Mouse (Mus musculus) liver, embryonic 14.5 days (tissue): ENCODE data around the gene Hmces. TPM values are rescaled to one million over a fixed set of nuclear protein-coding genes. Genes with fewer than 3 reads are reported as not detected.

Source experiments
- ATAC-seq: fragments of 200-750 bp; cut with Nextera tagmentation; 2 replicates; pipeline ENCODE4 v1.8.0; 2017; ENCODE audit warnings: moderate number of reproducible peaks, mild to moderate bottlenecking, moderate library complexity; ENCODE audit not compliant: insufficient read depth
- DNase-seq, 3 experiments: peaks; one replicate each; pipeline ENCODE4 v3.0.0-alpha.2; 2012 to 2013; ENCODE audit warnings: low read depth in 3 of 3, low spot score in 3 of 3
- H3K27ac ChIP-seq: fragments of 300-500 bp; sonication (generic); 2 replicates; pipeline ENCODE4 v1.5.1; 2014; ENCODE audit warnings: moderate library complexity, mild to moderate bottlenecking, control low read depth, inconsistent platforms
- H3K27me3 ChIP-seq: fragments of 300-500 bp; sonication (generic); 2 replicates; pipeline ENCODE4 v1.6.1; 2014; ENCODE audit warnings: mild to moderate bottlenecking, low read length, moderate library complexity; ENCODE audit not compliant: control insufficient read depth, insufficient read depth
- H3K36me3 ChIP-seq: fragments of 300-500 bp; sonication (generic); replicated peaks from 2 replicates; pipeline ENCODE4 v1.6.1; 2014; ENCODE audit warnings: low read depth; ENCODE audit not compliant: control insufficient read depth, insufficient read depth
- H3K4me1 ChIP-seq, 2 experiments: fragments of 200-500 bp in 1 of 2; fragments of 300-500 bp in 1 of 2; sonication (generic) in 1 of 2; replicated peaks; 2 replicates each; pipeline ENCODE4 v1.6.1; 2012 to 2014; ENCODE audit warnings: antibody characterized with exemption in 1 of 2, inconsistent platforms in 1 of 2, low read length in 1 of 2; ENCODE audit not compliant: control insufficient read depth in 2 of 2, insufficient read depth in 2 of 2
- H3K4me2 ChIP-seq: fragments of 300-500 bp; sonication (generic); 2 replicates; pipeline ENCODE4 v1.6.1; 2014; ENCODE audit warnings: low read depth, mild to moderate bottlenecking, control low read depth, moderate library complexity
- H3K4me3 ChIP-seq, 2 experiments: fragments of 200-500 bp in 1 of 2; fragments of 300-500 bp in 1 of 2; sonication (generic) in 1 of 2; 2 replicates each; pipeline ENCODE4 v1.5.1; 2012 to 2014; ENCODE audit warnings: low read depth in 2 of 2, low read length in 2 of 2, mild to moderate bottlenecking in 2 of 2, control low read depth in 1 of 2, inconsistent platforms in 1 of 2, moderate library complexity in 1 of 2; ENCODE audit not compliant: insufficient read depth in 1 of 2
- H3K9ac ChIP-seq: fragments of 300-500 bp; sonication (generic); replicated peaks from 2 replicates; pipeline ENCODE4 v1.6.1; 2014; ENCODE audit warnings: mild to moderate bottlenecking, control low read depth, moderate library complexity
- H3K9me3 ChIP-seq: fragments of 300-500 bp; sonication (generic); 2 replicates; pipeline ENCODE4 v1.6.1; 2016; ENCODE audit warnings: low read length, mixed read lengths; ENCODE audit not compliant: control insufficient read depth
- CTCF ChIP-seq: IDR thresholded peaks from 2 replicates; pipeline ENCODE4 v1.5.1; 2016; ENCODE audit warnings: antibody characterized with exemption, low read depth, control low read depth
- EP300 ChIP-seq: IDR thresholded peaks from 2 replicates; pipeline ENCODE4 v1.6.1; 2016; ENCODE audit warnings: antibody characterized with exemption, low read depth
- WGBS: fragments of 180-500 bp; shearing (Covaris S2); extraction: QIAGEN DNeasy Blood & Tissue Kit; methylation state at CpG from one replicate; pipeline ENCODE4 v1.1.7; 2014; ENCODE audit not compliant: insufficient replicate concordance; 5-methylcytosine and 5-hydroxymethylcytosine counted together
- polyA plus RNA-seq, 2 experiments: library from polyadenylated mRNA; depleted of rRNA in 1 of 2; stranded (reverse) in 1 of 2; unstranded in 1 of 2; fragments of >200 nt; fragmentation: Nextera tagmentation in 1 of 2; extraction: Ambion mirVana in 1 of 2; gene quantifications; 2 replicates each; pipeline versions ENCODE4 v1.2.1 to v1.2.3; 2012 to 2014

Hmces gene
- polyA plus RNA-seq, 2 experiments = 11.0 to 13.5 TPM

GRCm38 (mm10) chr6:87909181-87909580, 4.6 kb upstream of the Hmces start:
- H3K4me3 ChIP-seq = no peak overlapping the region
- H3K36me3 ChIP-seq = peaks cover 76% of the 10 kb centered on the region
- TF ChIP-seq CTCF (no peak), EP300 (no peak)
- H3K27me3 ChIP-seq = no peaks in the 10 kb centered on the region
- H3K9me3 ChIP-seq = no peaks in the 10 kb centered on the region
- no peak overlapping the region for H3K27ac ChIP-seq
- no peak for DNase-seq
- no peak for ATAC-seq
- 71% methylated on average over 6 of the region's 6 CpGs for WGBS
- no peak overlapping the region for H3K4me2 ChIP-seq
- H3K4me1 ChIP-seq = peaks cover 2 to 3% of the 10 kb centered on the region in 2 experiments; a peak in 2 of 4 replicates
- H3K9ac ChIP-seq = no peak overlapping the region

- Histone ChIP-seq H3K9me3 (no peaks in the 10 kb centered on the region), H3K36me3 (peaks cover 55% of the 10 kb centered on the region), H3K4me1 (peaks cover 9 to 13% of the 10 kb centered on the region in 2 experiments; a peak in 3 of 4 replicates), H3K4me3 (no peak overlapping the region), H3K4me2 (no peak overlapping the region), H3K27ac (no peak overlapping the region), H3K9ac (no peak overlapping the region), H3K27me3 (no peaks in the 10 kb centered on the region)
- ATAC-seq = no peak
- WGBS = 76% methylated on average over 6 of the region's 6 CpGs
- DNase-seq = no peak
- no peak for TF ChIP-seq EP300
- TF ChIP-seq CTCF = no peak
Measured at GRCm38 (mm10) chr6:87911559-87911958, 2.2 kb upstream of the Hmces start.

GRCm38 (mm10) chr6:87914326-87915102, 779 bp downstream of the Hmces start:
- H3K4me3 ChIP-seq = peak overlapping the region; percentile 76 to 96
- no peaks in the 10 kb centered on the region for H3K9me3 ChIP-seq
- peak overlapping the region; percentile 100 for H3K4me2 ChIP-seq
- peak overlapping the region; percentile 63 for H3K27ac ChIP-seq
- TF ChIP-seq CTCF (0 out of 2 replicates have a peak, but pooled peaks have one; percentile 8), EP300 (no peak)
- 7% methylated on average over 35 of the region's 35 CpGs for WGBS
- H3K4me1 ChIP-seq = peaks cover 9 to 13% of the 10 kb centered on the region in 2 experiments; a peak in 3 of 4 replicates
- peak overlapping the region; percentile 94 for H3K9ac ChIP-seq
- no peaks in the 10 kb centered on the region for H3K27me3 ChIP-seq
- peaks cover 38% of the 10 kb centered on the region for H3K36me3 ChIP-seq
- DNase-seq (peak in 1 of 3 experiments; percentile 12), ATAC-seq (peak; percentile 55)

- Histone ChIP-seq H3K4me1 (peaks cover 9 to 13% of the 10 kb centered on the region in 2 experiments; a peak in 3 of 4 replicates), H3K27ac (no peak overlapping the region), H3K9ac (no peak overlapping the region), H3K4me3 (no peak overlapping the region), H3K27me3 (no peaks in the 10 kb centered on the region), H3K9me3 (no peaks in the 10 kb centered on the region), H3K36me3 (peaks cover 26% of the 10 kb centered on the region), H3K4me2 (no peak overlapping the region)
- DNase-seq (peak in 1 of 3 experiments; percentile 44), ATAC-seq (no peak)
- 34% methylated on average over 5 of the region's 5 CpGs for WGBS
- no peak for TF ChIP-seq CTCF
- no peak for TF ChIP-seq EP300
Measured at GRCm38 (mm10) chr6:87915939-87916338, 2.2 kb downstream of the Hmces start.

GRCm38 (mm10) chr6:87921201-87921600, 7.5 kb downstream of the Hmces start:
- Histone ChIP-seq H3K9ac (no peak overlapping the region), H3K4me2 (no peak overlapping the region), H3K27ac (no peak overlapping the region), H3K4me3 (no peak overlapping the region), H3K9me3 (no peaks in the 10 kb centered on the region), H3K36me3 (peaks cover 11% of the 10 kb centered on the region), H3K4me1 (peaks cover 0 to 3% of the 10 kb centered on the region in 2 experiments; a peak in 1 of 4 replicates), H3K27me3 (no peaks in the 10 kb centered on the region)
- ATAC-seq (no peak), DNase-seq (no peak)
- TF ChIP-seq EP300 = no peak
- TF ChIP-seq CTCF = no peak
- 87% methylated on average over 4 of the region's 4 CpGs for WGBS
